Mouse (Mus musculus) layer of hippocampus, adult 18-20 months (tissue): ENCODE measurements at regions not wholly inside any gene's neighbourhood (a gene's known extent, or its start where the extent isn't known, plus 50 kb on each side); places are given as distances from the start of the nearest gene placed in this dataset.
A peak's percentile ranks its signal among the peaks of the same experiment; 100 is the strongest.

Source experiments
- DNase-seq, 2 experiments: peaks; one replicate each; pipeline ENCODE4 v3.0.0; 2022; ENCODE audit warnings: low spot score in 2 of 2

DNA sequence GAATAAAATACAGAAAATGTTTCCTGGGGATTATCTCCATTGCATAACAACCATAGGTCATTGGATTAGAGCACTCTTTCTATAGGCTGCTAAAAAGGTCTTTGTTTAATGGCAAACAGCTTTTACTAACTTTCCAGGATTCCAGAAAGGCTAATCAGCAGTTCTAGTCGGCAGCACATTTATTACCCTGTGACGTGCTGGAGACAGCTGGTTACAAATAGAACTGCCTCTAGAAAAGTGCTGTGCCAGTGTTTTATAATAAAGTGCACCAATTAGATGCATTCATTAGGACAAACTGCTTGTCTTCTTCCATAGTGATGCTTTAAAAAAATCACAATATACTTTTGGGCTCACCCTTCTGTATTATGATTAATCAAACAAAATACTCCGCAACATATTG, 466.2 kb downstream of the Pabpc4l start:
- DNase-seq: no peak

DNA sequence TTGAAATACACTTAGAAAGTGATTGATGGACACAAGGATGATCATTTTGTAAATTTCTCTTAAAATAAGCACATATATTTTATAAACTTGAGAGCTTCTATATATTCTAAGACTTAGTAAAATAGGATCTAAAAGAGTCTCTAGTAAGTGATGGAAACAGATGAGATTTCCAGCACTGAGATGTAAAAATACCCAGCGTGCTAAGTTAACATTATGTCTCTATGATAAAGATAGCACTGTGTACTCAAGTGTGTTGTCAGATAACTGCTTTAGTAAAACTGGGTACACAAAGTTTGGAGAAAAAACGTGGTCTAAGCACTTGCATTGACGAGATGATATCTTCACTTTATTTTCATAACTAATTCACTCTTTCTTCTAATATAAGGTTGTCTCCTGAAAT, 479.4 kb downstream of the Pabpc4l start:
- no peak for DNase-seq

DNA sequence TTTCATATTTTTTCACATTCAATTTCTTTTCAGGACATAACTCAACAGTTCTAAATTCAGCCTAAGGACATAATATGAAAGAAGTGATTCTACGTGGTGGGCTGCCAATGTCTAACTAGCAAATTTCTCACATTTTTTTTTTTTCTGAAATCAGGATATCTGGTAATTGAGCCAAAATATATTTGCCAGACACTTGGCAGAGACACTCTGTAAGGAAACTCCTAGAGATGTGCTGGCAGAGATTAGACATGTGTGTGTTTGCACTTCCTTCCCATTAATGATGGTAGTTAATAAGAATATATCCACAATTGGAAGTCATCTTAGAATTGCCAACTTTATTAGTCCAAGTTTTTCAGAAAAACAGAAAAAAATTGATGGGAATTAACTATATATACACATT, 513.6 kb downstream of the Pabpc4l start:
- DNase-seq: no peak

DNA sequence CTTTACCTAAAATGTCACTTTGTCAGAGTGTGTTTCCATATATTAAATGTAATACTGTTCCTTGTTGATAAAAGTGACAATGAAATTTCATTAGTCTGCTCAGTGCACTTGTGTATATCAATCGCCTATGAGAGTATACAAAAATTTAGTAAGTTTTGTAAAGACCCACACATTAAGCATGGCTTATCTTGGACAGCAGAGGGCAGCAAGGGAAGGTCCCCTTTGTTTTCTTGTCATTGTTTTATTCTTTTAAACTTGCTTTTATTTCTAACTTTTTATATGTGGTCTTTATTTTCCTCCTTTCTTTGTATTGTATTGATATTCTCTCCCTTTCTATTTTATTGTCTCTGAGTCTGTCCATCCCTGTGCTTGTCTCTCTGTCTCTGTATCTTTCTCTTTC, 523.7 kb downstream of the Pabpc4l start:
- DNase-seq: peak in 1 of 2 experiments; percentile 8
